ENCODE assay signal across 21 mouse cellular contexts in the genomic region with DNA sequence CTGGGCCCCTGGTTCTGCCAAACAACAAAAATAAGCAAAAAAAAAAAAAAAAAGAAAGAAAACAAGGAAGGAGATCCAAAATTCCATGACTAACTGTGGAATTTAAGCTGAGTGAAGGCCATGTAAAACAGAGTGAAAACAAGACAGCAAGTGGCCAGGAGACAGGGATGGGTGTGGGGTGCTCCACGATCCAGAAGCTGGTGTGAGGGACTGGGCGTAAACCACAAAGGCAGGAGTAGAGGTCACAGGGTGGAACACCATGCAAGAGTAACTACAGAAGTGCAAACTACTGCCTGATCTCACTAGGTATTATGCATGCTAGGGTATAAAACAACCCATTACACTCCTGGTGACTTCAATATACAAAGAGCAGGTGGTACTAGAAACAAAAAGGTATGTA. TPM values are rescaled to one million over a fixed set of nuclear protein-coding genes. Genes with fewer than 3 reads are reported as not detected.
DNase-seq lines count a peak whose midpoint lies in the region; ATAC-seq and TF ChIP-seq lines count a peak whose summit lies in the region.
"Had no signal": no experiment of that assay in that cellular context is flagged by ENCODE, and none has a peak within 500 bp of the region (broad histone marks: within the 10 kb centered on the region; RNA-seq: fewer than 3 reads in every experiment).

No protein-coding gene starts in this region.

- H3K4me2 ChIP-seq in CH12.LX (ENCODE audit: insufficient read depth, low read depth, poor library complexity, severe bottlenecking), result no peak overlapping the region
- H3K4me2 ChIP-seq: embryonic facial prominence, embryonic 12.5 days; heart, embryonic 11.5 days had no signal

- no peaks in the 10 kb centered on the region for H3K9me3 ChIP-seq in CH12.LX (replicated peaks; ENCODE audit: low read length)
- H3K9me3 ChIP-seq: embryonic facial prominence, embryonic 12.5 days; limb, embryonic 10.5 days had no signal

- H3K4me3 ChIP-seq in kidney, adult 2 months (ENCODE audit: insufficient read depth, low read depth, low read length), result no peak overlapping the region
- no peak overlapping the region for H3K4me3 ChIP-seq in CH12.LX (replicated peaks in 1 of 3; ENCODE audit: low read depth in 2 of 3, low read length in 2 of 3, poor library complexity in 1 of 3)
- H3K4me3 ChIP-seq: embryonic facial prominence, embryonic 12.5 days; erythroblast, embryonic 14.5 days; limb, embryonic 10.5 days had no signal

- H3K27ac ChIP-seq in kidney, adult 2 months (ENCODE audit: insufficient read depth, low read depth, low read length), result no peak overlapping the region
- H3K27ac ChIP-seq in CH12.LX (ENCODE audit: insufficient read depth, low read depth), result no peak overlapping the region
- H3K27ac ChIP-seq: embryonic facial prominence, embryonic 12.5 days; hindbrain, postnatal 0 days; limb, embryonic 10.5 days had no signal

- WGBS in kidney, adult 2 months, result 11% methylated on average over 2 of the region's 2 CpGs

- TF ChIP-seq CTCF in kidney, adult 2 months (conservative IDR thresholded peaks at IDR 0.05; ENCODE audit: insufficient read depth, insufficient read length, low read depth, low read length), result no peak
- no peak for TF ChIP-seq CTCF in CH12.LX (conservative IDR thresholded peaks at IDR 0.05 in 1 of 2, IDR thresholded peaks at IDR 0.05 in 1 of 2; ENCODE audit: low read depth in 2 of 2, low read length in 2 of 2)

- no peaks in the 10 kb centered on the region for H3K36me3 ChIP-seq in kidney, adult 2 months (ENCODE audit: control insufficient read depth, insufficient read depth, low read length)
- peaks cover 0 to 44% of the 10 kb centered on the region in 2 experiments for H3K36me3 ChIP-seq in CH12.LX (replicated peaks in 1 of 2; ENCODE audit: control insufficient read depth in 1 of 2, insufficient read depth in 1 of 2, low read length in 1 of 2)

- H3K27me3 ChIP-seq in kidney, adult 2 months (replicated peaks; ENCODE audit: control insufficient read depth, insufficient read depth, low read length), result no peaks in the 10 kb centered on the region
- no peaks in the 10 kb centered on the region for H3K27me3 ChIP-seq in CH12.LX (replicated peaks)
- H3K27me3 ChIP-seq: embryonic facial prominence, embryonic 12.5 days had no signal

- no peak for TF ChIP-seq RAD21 in CH12.LX (IDR thresholded peaks at IDR 0.05; ENCODE audit: low read depth, low read length)

- H3K79me2 ChIP-seq in CH12.LX (replicated peaks; ENCODE audit: control insufficient read depth, extremely low read depth, insufficient read depth, poor library complexity, severe bottlenecking), result peaks cover 2% of the 10 kb centered on the region; the same call in 1 of the 2 replicates

- peak; percentile 46 for DNase-seq in gastrocnemius, adult 18-20 months (ENCODE audit: low spot score)
- DNase-seq in gastrocnemius, postnatal 10 days, result no peak
- DNase-seq in kidney, adult 2 months, result peak; percentile 65
- no peak for DNase-seq in kidney, postnatal 14 days
- DNase-seq in CH12.LX (ENCODE audit: extremely low read depth), result no peak
- DNase-seq in spleen, postnatal 4 days (ENCODE audit: low spot score in 2 of 2), result no peak
- DNase-seq: adrenal gland, postnatal 25 days; cerebellum, adult 11 months; cerebellum, postnatal 10 days; lung, postnatal 14 days; right cerebral cortex, postnatal 4 days; thymus, postnatal 36 days had no signal

- TF ChIP-seq EP300 in CH12.LX (IDR thresholded peaks at IDR 0.05; ENCODE audit: low read length), result no peak

- peaks cover 56% of the 10 kb centered on the region for H3K4me1 ChIP-seq in kidney, adult 2 months (ENCODE audit: control insufficient read depth, insufficient read depth, low read length)
- H3K4me1 ChIP-seq in CH12.LX (ENCODE audit: control insufficient read depth in 1 of 2, insufficient read depth in 2 of 2), result peaks cover 12 to 52% of the 10 kb centered on the region in 2 experiments

- no peak for TF ChIP-seq POLR2A in kidney, adult 2 months (IDR thresholded peaks at IDR 0.05; ENCODE audit: low read depth, low read length)
- no peak; the same call in 1 of the 2 replicates for TF ChIP-seq POLR2A in CH12.LX (IDR thresholded peaks at IDR 0.05; ENCODE audit: low read depth, low read length)

- dilution Hi-C loops in CH12.LX (cut with MboI; ENCODE audit: extremely low pct_ligation_motif_present, extremely low pct_unique_long_range_greater_than_20kb, low sequenced_read_pairs), result no loop called here

- 0 out of 2 replicates have a peak, but pooled peaks have one; percentile 23 for ATAC-seq in megakaryocyte progenitor cell, adult 5-6 weeks (replicated peaks; ENCODE audit: poor library complexity)
- ATAC-seq in granulocyte monocyte progenitor cell, adult 5-6 weeks (replicated peaks; ENCODE audit: poor library complexity, severe bottlenecking), result no peak
- ATAC-seq: forebrain, embryonic 14.5 days; hindbrain, postnatal 0 days; intestine, postnatal 0 days had no signal

- no peak overlapping the region for H3K9ac ChIP-seq in CH12.LX (ENCODE audit: insufficient read depth, low read depth)
- H3K9ac ChIP-seq: embryonic facial prominence, embryonic 12.5 days had no signal

- in situ Hi-C loops in CH12.LX (cut with MboI; ENCODE audit: low pct_ligation_motif_present, low pct_unique_long_range_greater_than_20kb, low sequenced_read_pairs), result no loop called here

TF ChIP-seq in CH12.LX, 34 proteins besides CTCF, POLR2A, EP300 and RAD21:
- TF ChIP-seq RCOR1 (conservative IDR thresholded peaks at IDR 0.05; ENCODE audit: low read depth, low read length) (no peak), TBP (conservative IDR thresholded peaks at IDR 0.05; ENCODE audit: low read depth, low read length) (0 out of 2 replicates have a peak, but pooled peaks have one; percentile 58)

RNA-seq across cellular contexts. Expression of a gene that starts 8.3 kb away (rescaled TPM):
- 10 to 100 TPM; 26.9 to 36.5 TPM for total RNA-seq in gastrocnemius, adult 18-20 months (2021)
- 10 to 100 TPM; 58.2 to 70.9 TPM for total RNA-seq in gastrocnemius, postnatal 10 days (2021)
- 25.0 and 27.0 TPM in 2 replicates for polyA plus RNA-seq in kidney, adult 2 months (2012; rRNA removed)
- 93.6 and 111 TPM in 2 replicates for total RNA-seq in CH12.LX (2012; rRNA removed)
- total RNA-seq in CH12.LX (2014; rRNA removed), result 95.9 and 104 TPM in 2 replicates
- polyA plus RNA-seq in CH12.LX (2012; ENCODE audit: insufficient read length, low read depth), result 90.7 and 105 TPM in 2 replicates
- total RNA-seq in megakaryocyte progenitor cell, adult 5-6 weeks (2015), result 119 and 129 TPM in 2 replicates
- 108 and 129 TPM in 2 replicates for total RNA-seq in megakaryocyte progenitor cell, adult 5-6 weeks (2017)
- 123 and 142 TPM in 2 replicates for total RNA-seq in granulocyte monocyte progenitor cell, adult 5-6 weeks (2014; fragmentation: Nextera tagmentation)
- 119 and 134 TPM in 2 replicates for total RNA-seq in granulocyte monocyte progenitor cell, adult 5-6 weeks (2017)

Comparison
In these comparisons a context has a peak if more than half of its experiments do, and no peak if none do; other contexts are left out.
1. DNase-seq: peak in gastrocnemius, adult 18-20 months (single experiment) and kidney, adult 2 months (single experiment); none in gastrocnemius, postnatal 10 days (single experiment), kidney, postnatal 14 days (single experiment), CH12.LX (single experiment) and spleen, postnatal 4 days (0 of 2).